15 mouse cellular contexts compared by ENCODE assay signal in the genomic region with DNA sequence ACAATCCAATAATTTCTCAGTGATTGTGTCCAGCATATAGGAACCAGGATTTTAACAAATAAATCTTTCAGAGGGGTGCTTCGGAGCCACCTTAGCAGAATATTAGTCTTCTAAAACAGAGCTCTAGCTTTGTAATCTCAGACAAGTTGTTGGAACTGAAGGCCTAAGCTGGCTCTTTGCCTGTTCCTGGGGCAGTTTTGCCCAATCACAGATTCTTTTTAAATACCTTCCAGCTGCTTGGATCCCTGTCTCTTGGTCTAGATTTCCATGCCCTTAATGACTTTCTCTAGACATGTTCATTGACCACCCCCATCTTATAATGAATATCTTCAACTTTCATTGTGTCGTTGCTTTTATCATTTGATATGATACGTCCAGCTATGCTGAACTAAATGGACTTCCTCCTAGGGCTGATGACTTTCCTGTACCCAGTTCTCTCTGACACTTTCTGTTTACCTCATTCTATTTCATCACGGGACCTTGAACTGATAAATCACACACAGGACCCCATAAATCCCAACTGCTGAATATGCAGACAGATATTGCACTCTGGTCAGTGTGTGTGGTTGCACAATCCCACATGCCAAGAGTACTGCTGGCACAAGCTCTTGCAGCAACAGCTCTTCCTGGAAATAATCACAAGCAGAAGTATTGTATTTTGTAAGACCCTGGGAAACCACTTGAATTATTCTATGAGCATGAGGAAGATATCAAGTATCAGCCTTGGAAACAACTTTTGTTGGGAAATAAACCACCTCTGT.
DNase-seq lines count a peak whose midpoint lies in the region; ATAC-seq and TF ChIP-seq lines count a peak whose summit lies in the region.
"Had no signal": no experiment of that assay in that cellular context is flagged by ENCODE, and none has a peak within 500 bp of the region (broad histone marks: within the 10 kb centered on the region; RNA-seq: fewer than 3 reads in every experiment).

No protein-coding gene starts in this region.

- H3K27me3 ChIP-seq in liver, embryonic 16.5 days (ENCODE audit: control insufficient read depth, insufficient read depth, low read depth, low read length), result no peaks in the 10 kb centered on the region
- no peaks in the 10 kb centered on the region for H3K27me3 ChIP-seq in liver, embryonic 11.5 days (replicated peaks; ENCODE audit: control insufficient read depth, insufficient read depth, low read length)
- no peaks in the 10 kb centered on the region for H3K27me3 ChIP-seq in lung, embryonic 14.5 days (ENCODE audit: insufficient read depth, low read length)
- H3K27me3 ChIP-seq in hindbrain, embryonic 13.5 days, result no peaks in the 10 kb centered on the region
- no peaks in the 10 kb centered on the region for H3K27me3 ChIP-seq in cerebellum, adult 2 months (ENCODE audit: control insufficient read depth, insufficient read depth, low read length)
- H3K27me3 ChIP-seq: CH12.LX; forebrain, embryonic 13.5 days; heart, embryonic 15.5 days had no signal

- 48% methylated on average over 4 of the region's 4 CpGs for whole genome bisulfite sequencing in liver, embryonic 16.5 days (ENCODE audit: insufficient replicate concordance)
- WGBS in liver, embryonic 11.5 days, result 64% methylated on average over 4 of the region's 4 CpGs
- 47% methylated on average over 4 of the region's 4 CpGs for WGBS in lung, embryonic 14.5 days
- WGBS in hindbrain, embryonic 13.5 days, result 89% methylated on average over 4 of the region's 4 CpGs
- 87% methylated on average over 4 of the region's 4 CpGs for WGBS in cerebellum, adult 2 months

- no peak overlapping the region for H3K4me2 ChIP-seq in liver, embryonic 16.5 days (ENCODE audit: low read depth, low read length)
- no peak overlapping the region for H3K4me2 ChIP-seq in liver, embryonic 11.5 days
- H3K4me2 ChIP-seq in lung, embryonic 14.5 days, result no peak overlapping the region
- no peak overlapping the region for H3K4me2 ChIP-seq in hindbrain, embryonic 13.5 days
- H3K4me2 ChIP-seq: forebrain, embryonic 13.5 days; heart, embryonic 15.5 days; hindbrain, embryonic 14.5 days had no signal

- no peak overlapping the region for H3K27ac ChIP-seq in liver, embryonic 16.5 days (ENCODE audit: low read length)
- no peak overlapping the region for H3K27ac ChIP-seq in liver, embryonic 11.5 days (ENCODE audit: low read depth, low read length)
- no peak overlapping the region for H3K27ac ChIP-seq in lung, embryonic 14.5 days (ENCODE audit: low read depth)
- no peak overlapping the region for H3K27ac ChIP-seq in hindbrain, embryonic 13.5 days
- no peak overlapping the region for H3K27ac ChIP-seq in cerebellum, adult 2 months (ENCODE audit: insufficient read depth, low read length)
- H3K27ac ChIP-seq: forebrain, embryonic 13.5 days; heart, embryonic 15.5 days; hindbrain, embryonic 14.5 days; macrophage had no signal

- no peaks in the 10 kb centered on the region for H3K36me3 ChIP-seq in liver, embryonic 16.5 days (ENCODE audit: control insufficient read depth, insufficient read depth)
- H3K36me3 ChIP-seq in liver, embryonic 11.5 days (ENCODE audit: control insufficient read depth, insufficient read depth, low read length), result no peaks in the 10 kb centered on the region
- no peaks in the 10 kb centered on the region for H3K36me3 ChIP-seq in lung, embryonic 14.5 days (ENCODE audit: insufficient read depth)
- H3K36me3 ChIP-seq in hindbrain, embryonic 13.5 days, result no peaks in the 10 kb centered on the region
- H3K36me3 ChIP-seq: heart, embryonic 15.5 days had no signal

- no peak overlapping the region for H3K9ac ChIP-seq in liver, embryonic 16.5 days (ENCODE audit: low read depth, low read length)
- no peak overlapping the region for H3K9ac ChIP-seq in liver, embryonic 11.5 days (ENCODE audit: low read depth, low read length)
- H3K9ac ChIP-seq in lung, embryonic 14.5 days, result no peak overlapping the region
- no peak overlapping the region for H3K9ac ChIP-seq in hindbrain, embryonic 13.5 days
- H3K9ac ChIP-seq: forebrain, embryonic 13.5 days; heart, embryonic 15.5 days; hindbrain, embryonic 14.5 days had no signal

- ATAC-seq in liver, embryonic 16.5 days (ENCODE audit: low read depth), result peak; percentile 59; the same call in 1 of the 2 replicates
- ATAC-seq in liver, embryonic 11.5 days (replicated peaks; ENCODE audit: low FRiP score), result no peak
- no peak for ATAC-seq in lung, embryonic 14.5 days (ENCODE audit: insufficient read depth)
- ATAC-seq in hindbrain, embryonic 13.5 days (ENCODE audit: low FRiP score), result no peak
- ATAC-seq: forebrain, embryonic 13.5 days had no signal

- H3K4me1 ChIP-seq in liver, embryonic 16.5 days (ENCODE audit: control insufficient read depth, low read depth, low read length), result no peaks in the 10 kb centered on the region
- H3K4me1 ChIP-seq in liver, embryonic 11.5 days (replicated peaks; ENCODE audit: control insufficient read depth, insufficient read depth, low read length), result no peaks in the 10 kb centered on the region
- no peaks in the 10 kb centered on the region for H3K4me1 ChIP-seq in lung, embryonic 14.5 days (ENCODE audit: insufficient read depth)
- H3K4me1 ChIP-seq in hindbrain, embryonic 13.5 days (replicated peaks), result no peaks in the 10 kb centered on the region
- H3K4me1 ChIP-seq in cerebellum, adult 2 months (ENCODE audit: control insufficient read depth, insufficient read depth, low read length), result no peaks in the 10 kb centered on the region
- H3K4me1 ChIP-seq: forebrain, embryonic 13.5 days; heart, embryonic 15.5 days had no signal

- no peak for TF ChIP-seq CTCF in lung, embryonic 14.5 days (IDR thresholded peaks at IDR 0.05; ENCODE audit: low read depth)
- TF ChIP-seq CTCF in cerebellum, adult 2 months (IDR thresholded peaks at IDR 0.05; ENCODE audit: borderline replicate concordance, insufficient read depth, low read depth, low read length), result no peak

- no peak overlapping the region for H3K4me3 ChIP-seq in liver, embryonic 16.5 days (ENCODE audit: low read depth, low read length)
- no peak overlapping the region for H3K4me3 ChIP-seq in liver, embryonic 11.5 days (ENCODE audit: low read depth, low read length)
- H3K4me3 ChIP-seq in lung, embryonic 14.5 days (ENCODE audit: low read depth, low read length), result no peak overlapping the region
- H3K4me3 ChIP-seq in hindbrain, embryonic 13.5 days, result no peak overlapping the region
- H3K4me3 ChIP-seq in cerebellum, adult 2 months (replicated peaks; ENCODE audit: insufficient read depth, low read depth, low read length), result no peak overlapping the region
- H3K4me3 ChIP-seq: forebrain, embryonic 13.5 days; heart, embryonic 15.5 days had no signal

- no peaks in the 10 kb centered on the region for H3K9me3 ChIP-seq in liver, embryonic 16.5 days (replicated peaks; ENCODE audit: control insufficient read depth, low read length)
- H3K9me3 ChIP-seq in liver, embryonic 11.5 days (ENCODE audit: control insufficient read depth, low read length), result no peaks in the 10 kb centered on the region
- no peaks in the 10 kb centered on the region for H3K9me3 ChIP-seq in lung, embryonic 14.5 days (ENCODE audit: low read depth, low read length)
- no peaks in the 10 kb centered on the region for H3K9me3 ChIP-seq in hindbrain, embryonic 13.5 days
- H3K9me3 ChIP-seq: forebrain, embryonic 13.5 days; heart, embryonic 15.5 days had no signal

- TF ChIP-seq POLR2A in cerebellum, adult 2 months (IDR thresholded peaks at IDR 0.05; ENCODE audit: borderline replicate concordance, insufficient read depth, low read length), result no peak

- DNase-seq in liver, embryonic 11.5 days (ENCODE audit: low spot score), result no peak
- peak; percentile 9 for DNase-seq in adrenal gland, postnatal 25 days
- peak; percentile 17 for DNase-seq in lung, embryonic 14.5 days
- no peak for DNase-seq in right cerebral cortex, adult 18-20 months
- DNase-seq in cerebellum, adult 2 months, result no peak
- DNase-seq: cerebellum, adult 9-11 months; gastrocnemius, postnatal 25 days; thymus, postnatal 25 days had no signal

Comparison
In these comparisons a context has a peak if more than half of its experiments do, and no peak if none do; other contexts are left out.
1. DNase-seq: peak in adrenal gland, postnatal 25 days (single experiment) and lung, embryonic 14.5 days (single experiment); none in liver, embryonic 11.5 days (single experiment), right cerebral cortex, adult 18-20 months (single experiment) and cerebellum, adult 2 months (0 of 2).